Mouse (Mus musculus) ES-E14 (cell line): ENCODE measurements around the gene Chrnb1.

ENCODE experiments used
- CHD2 ChIP-seq: IDR thresholded peaks from 2 replicates; pipeline ENCODE4 v1.6.1; 2014; ENCODE audit warnings: mild to moderate bottlenecking, low read depth, low read length, inconsistent platforms
- HCFC1 ChIP-seq: IDR thresholded peaks from 2 replicates; pipeline ENCODE4 v1.6.1; 2012; ENCODE audit warnings: low read length, inconsistent platforms, borderline replicate concordance; ENCODE audit not compliant: insufficient read depth
- MAFK ChIP-seq: IDR thresholded peaks from 2 replicates; pipeline ENCODE4 v1.6.1; 2014; ENCODE audit warnings: mild to moderate bottlenecking, low read depth, low read length, inconsistent platforms; ENCODE audit not compliant: insufficient read depth
- ZC3H11A ChIP-seq: IDR thresholded peaks from 2 replicates; pipeline ENCODE4 v1.6.1; 2012; ENCODE audit warnings: low read depth, mild to moderate bottlenecking, inconsistent platforms, low read length, borderline replicate concordance

DNA sequence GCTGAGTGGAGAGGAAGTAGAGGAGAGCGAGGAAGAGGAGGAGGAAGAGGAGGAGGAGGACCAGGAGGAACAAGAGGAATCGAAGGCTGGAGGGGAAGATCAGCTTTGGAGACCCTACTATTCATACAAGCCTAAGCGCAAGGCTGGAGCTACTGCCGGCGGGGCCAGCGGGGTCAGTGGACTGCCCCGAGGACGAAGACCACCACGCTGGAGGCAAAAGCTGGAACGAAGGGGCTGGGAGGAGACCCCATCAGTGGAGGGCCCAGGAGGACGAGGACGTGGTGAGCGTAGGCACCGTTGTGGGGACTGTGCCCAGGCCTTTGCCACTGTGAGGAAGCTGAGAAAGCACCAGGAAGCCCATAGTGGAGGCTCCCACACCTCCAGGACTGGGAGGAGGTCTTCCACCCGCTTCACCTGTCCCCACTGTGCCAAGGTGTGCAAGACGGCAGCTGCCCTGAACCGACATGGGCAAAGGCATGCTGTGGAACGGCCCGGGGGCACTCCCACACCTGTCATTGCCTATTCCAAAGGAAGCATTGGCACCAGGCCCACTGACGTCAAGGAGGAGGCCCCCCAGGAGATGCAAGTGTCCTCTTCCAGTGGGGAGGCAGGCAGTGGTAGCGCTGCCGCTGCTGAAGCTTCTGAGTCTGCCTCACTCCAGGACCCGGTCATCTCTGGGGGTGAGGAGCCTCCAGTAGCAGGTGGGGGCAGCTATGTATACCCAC lies 17.3 kb downstream of the Chrnb1 start:
- no peak for TF ChIP-seq MAFK
- TF ChIP-seq HCFC1, result no peak
- TF ChIP-seq CHD2, result no peak
- TF ChIP-seq ZC3H11A, result no peak
